Mouse (Mus musculus): Measurements from ENCODE around the gene Aimp2.

The Aimp2 gene

DNA sequence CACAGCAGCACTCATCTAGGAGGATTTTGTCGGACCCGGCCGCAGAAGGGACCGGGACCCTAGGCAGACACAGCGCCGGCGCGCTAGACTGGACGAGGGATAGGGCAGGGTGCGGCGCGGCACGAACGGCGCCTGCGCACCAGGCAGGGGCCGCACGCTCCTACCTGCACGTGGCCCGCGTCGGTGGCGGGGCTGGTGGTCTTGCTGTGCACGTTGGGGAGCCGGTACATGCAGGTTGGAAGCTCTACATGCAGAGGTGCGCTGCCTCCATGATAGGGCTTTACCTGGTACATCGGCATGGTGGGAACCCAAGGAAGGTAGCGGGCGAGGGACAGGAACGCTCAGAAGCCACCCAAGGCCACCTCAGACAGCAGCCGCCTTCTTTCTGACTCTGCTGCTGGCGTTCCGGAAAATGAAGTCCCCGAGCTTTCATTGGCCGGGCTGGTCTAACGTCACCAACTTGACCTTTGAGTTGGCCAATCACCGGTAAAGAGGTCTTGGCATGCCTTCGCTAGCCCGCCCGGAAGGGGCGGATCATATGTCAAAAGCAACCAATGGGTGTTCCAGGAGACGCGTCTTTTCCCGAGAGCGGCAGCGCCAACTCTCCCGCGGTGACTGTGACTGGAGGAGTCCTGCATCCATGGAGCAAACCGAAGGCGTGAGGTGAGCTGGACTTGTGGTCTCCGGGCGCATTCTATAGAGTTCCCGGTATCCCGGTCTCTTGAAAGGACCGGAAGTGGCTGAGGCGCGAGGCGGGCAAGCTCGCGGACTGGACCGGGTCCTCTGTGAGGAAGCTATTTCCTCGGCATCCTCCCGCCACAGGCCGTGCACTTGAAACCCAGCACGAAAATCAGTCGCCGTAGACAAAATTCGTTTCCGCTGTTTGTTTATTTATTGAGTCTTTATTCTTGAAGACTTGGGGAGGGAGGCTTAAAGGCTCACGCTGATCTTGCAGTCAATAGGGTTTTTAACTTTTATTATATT is at the start of gene Aimp2, which contains the start of gene Pms2:
Gene Aimp2 (minus strand): TSS at position 431 of the 984 bp plus-strand sequence.
Gene Pms2 (plus strand): TSS at position 548 of the 984 bp plus-strand sequence.
- peak; percentile 91 to 93 for DNase-seq (ENCODE audit: low spot score in 2 of 2)

DNA sequence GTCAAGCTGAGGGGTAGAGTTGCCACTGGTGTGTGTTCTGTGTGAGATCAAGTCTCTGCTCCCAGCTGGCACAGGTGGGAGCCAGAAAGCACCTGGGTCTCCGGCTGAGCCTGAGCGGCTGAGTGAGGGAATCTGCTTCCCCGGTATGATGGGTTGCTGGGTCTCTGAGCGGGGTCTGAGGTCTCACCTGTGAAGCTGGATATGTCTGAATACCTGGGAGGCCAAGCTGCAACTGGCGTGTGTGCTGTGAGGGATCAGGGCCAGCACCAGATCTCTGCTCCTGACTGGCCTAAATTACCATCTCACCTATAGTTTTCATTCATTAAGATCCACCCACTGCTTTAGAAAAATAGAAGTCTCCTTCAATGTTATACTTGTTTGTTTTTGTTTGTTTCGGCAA is 47.5 kb upstream of the Aimp2 start:
- no peak for DNase-seq (ENCODE audit: low spot score in 2 of 2)

DNA sequence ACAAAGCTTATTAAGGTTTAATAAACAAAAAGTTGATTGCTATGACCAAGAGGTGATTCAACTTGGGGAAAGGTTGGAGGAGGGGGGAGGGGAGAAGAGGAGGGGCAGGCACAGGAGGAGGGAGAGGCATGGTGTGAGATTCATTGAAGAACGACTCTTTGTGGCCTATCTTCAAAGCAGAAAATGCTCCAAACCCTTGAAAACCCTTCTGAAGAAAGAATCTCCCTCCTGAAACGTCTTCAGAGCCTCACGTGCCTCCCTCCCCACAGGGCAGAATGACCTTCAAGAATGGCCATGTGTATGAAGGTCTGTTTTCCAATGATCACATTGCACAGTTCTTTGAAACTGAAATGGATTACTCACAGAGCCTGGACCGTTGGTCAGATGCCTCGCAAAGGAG is 40.4 kb upstream of the Aimp2 start:
- no peak for DNase-seq (ENCODE audit: low spot score in 2 of 2)

DNA sequence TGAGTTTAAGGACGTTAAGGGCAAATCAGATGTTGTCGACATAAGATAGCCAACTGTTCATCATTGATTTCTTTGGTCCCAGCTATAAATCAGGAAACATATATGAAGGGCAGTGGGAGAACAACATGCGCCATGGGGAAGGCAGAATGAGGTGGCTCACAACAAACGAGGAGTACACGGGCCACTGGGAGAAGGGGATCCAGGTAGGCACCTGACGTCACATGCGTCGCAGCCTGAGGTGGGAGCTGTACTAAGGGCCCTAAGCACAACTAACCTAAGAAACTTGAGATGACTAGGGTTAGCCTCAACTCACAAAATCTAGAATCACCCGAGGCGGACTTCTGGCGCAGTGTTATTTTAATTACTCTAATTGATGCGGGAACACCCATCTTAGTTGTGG is 38.7 kb upstream of the Aimp2 start:
- DNase-seq (ENCODE audit: low spot score in 2 of 2) = no peak

DNA sequence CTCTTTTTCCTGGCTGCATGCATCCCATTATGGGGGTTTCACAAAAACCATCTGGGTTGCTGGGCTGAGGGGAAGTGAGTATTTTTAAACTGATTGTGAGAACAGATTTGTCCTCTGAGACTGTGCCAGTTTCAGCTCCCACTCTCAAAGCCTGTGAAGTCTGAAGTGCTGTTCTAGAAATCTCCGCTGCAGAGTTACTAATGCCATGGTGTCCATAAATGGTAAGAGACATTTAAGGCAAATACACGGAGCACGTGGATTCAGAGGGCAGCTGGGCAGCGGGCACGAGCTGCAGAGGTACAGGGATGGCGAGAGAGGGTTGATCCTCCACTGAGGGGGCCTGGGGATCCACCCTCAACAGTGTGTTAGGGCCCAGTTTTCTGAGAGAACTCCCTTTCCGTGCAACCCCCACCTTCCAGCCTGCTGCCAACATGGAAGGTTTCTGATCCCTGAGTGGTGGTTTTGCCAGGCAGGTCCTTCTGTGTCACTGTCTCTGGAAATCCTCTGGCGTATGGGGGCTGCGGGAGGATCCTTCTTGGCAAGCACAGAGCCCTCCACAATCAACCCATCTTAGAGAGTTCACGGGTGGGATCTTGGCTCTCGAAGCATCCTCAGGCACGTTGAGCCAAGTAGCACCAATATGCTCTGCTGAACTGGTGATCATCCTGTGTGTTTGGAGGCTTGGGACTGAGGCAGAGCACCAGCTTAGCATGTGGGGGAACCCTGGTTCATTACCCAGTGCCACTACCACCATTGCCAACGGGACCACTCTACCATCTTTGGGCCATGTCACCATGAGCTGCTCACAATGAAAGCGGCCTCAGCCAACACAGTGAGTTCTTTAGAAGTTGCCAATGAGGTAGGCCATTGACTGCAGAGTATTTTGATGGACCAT is 33.8 kb upstream of the Aimp2 start:
- no peak for DNase-seq (ENCODE audit: low spot score in 2 of 2)

DNA sequence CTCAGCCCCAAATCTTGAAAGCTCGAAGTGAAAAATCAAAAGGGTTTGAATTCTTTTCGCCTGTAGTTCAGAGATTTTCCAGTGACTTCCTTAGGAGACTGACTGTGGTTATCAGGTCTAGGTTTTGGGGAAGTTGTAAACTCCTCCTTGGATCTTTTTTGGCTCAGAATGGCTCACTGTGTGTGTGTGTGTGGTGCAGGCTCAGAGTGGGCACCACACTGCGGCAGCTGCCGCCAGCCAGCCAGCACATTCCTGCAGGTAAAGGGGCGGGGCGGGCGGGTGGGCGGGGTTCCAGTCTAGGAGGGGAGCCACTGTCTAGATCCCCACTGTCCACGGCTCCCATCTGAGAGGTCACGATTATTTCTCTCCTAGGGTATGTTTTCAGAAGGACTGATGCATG is 31.9 kb upstream of the Aimp2 start:
- DNase-seq (ENCODE audit: low spot score in 2 of 2) = no peak

DNA sequence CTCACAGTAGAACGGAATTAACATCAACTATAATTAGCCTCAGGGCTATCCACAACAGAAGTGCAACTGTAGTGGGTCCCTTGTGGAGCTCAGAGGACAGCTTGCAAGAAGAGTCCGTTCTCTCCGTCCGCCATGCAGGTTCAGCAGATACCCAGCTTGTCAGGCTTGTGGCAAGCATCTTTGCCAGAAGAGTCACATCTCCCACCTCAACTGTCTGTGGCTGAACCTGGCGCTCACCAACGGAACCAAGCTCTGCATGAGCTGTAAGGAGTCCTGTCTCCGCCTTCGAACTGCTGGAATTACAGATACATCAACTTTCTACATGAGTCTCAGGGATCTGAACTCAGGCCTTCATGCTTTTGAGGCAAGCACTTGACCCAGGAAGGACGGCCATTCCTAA is 26.5 kb upstream of the Aimp2 start:
- DNase-seq (ENCODE audit: low spot score in 2 of 2) = no peak

DNA sequence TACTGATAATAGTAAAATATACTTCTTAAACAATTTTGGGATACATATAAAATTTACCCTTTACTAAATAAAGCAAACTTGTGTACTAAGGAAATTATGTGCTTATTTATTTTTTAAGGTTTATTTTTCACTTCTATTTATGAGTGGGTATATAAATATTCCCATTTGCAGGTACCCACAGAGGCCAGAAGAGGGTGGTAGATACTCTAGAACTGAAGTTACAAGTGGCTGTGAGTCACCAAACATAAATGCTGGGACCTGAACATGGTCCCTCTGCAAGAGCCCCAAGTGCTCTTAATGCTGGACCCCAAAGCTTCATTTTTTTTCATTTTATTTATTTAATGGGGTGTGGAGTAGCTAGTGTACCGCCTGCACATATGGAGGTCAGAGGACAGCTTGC is 24.2 kb upstream of the Aimp2 start:
- no peak for DNase-seq (ENCODE audit: low spot score in 2 of 2)

DNA sequence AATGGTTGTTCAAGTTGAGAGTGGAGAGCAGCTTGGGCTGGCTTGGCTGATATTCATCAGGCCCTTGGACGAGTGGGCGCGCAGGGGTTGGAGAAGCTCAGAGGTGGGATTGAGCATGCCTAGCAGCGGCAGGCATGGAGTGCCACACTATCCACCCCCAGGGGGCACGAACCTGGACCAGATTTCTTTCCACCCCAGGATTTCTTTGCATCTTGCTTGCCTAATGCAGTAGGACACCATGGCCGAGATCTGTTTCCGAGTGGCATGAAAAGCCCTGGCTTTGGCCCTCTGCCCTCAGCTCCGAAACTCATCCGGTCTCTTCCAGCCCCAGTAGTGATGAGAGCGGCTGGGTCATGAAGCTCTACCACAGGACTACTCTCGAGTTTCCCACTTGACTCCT is 23.8 kb upstream of the Aimp2 start:
- no peak for DNase-seq (ENCODE audit: low spot score in 2 of 2)

DNA sequence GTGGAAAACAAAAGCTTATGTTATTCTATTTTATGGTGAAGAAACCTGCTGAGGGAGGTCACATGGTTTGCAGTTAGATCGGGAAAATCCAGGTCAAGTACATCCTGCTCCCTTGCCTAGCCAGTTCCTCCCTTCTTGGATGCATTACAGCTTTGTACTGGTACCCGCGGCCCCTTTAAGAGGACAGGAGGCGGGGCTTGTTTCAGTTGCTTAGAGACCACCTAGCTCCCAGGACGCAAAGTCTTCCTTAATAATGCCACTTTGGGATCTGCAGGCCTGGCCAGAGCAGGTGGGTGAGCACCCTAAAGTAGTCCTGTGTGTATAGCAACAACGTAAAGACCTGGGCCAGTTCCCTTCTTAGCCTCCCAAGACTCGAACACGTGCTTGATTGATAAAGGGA is 23.2 kb upstream of the Aimp2 start, which contains the start of gene Rsph10b:
Gene Rsph10b (plus strand): TSS at position 205 of the 400 bp plus-strand sequence.
- DNase-seq (ENCODE audit: low spot score in 2 of 2) = no peak

DNA sequence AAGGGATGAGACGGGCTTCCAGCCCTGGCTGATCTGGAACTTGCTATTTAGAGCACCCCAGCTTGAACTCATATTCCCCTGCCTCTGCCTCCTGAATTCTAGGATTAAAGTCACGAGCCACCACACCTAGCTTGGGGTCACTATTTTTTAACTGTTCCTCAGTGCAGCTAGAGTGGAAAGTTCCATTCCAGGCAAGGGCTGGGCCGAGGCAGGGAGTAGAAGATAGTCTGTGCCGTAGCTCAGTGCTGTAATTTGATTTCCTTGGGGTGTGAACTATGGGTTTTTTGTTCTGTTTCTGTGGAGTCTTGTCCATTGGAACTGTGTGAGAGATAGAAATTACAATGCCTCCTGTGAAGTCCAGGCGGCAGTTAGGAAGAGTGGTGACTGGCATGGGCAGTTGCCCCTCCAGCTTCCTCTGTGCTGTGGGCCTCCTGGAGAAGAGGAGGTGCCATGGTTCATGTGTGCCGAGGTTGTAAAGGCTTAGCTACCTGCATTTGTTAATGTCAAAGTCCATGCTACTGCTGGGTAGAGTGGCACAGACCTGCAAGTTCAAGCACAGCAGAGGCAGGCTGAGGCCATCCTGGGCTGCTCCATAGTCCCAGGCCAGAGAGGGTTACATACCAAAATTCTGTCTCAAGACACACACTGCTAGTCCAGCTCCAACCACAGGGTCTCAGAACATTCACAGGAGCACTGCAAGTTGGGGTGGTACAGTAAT is 22.4 kb upstream of the Aimp2 start:
- DNase-seq (ENCODE audit: low spot score in 2 of 2) = no peak

DNA sequence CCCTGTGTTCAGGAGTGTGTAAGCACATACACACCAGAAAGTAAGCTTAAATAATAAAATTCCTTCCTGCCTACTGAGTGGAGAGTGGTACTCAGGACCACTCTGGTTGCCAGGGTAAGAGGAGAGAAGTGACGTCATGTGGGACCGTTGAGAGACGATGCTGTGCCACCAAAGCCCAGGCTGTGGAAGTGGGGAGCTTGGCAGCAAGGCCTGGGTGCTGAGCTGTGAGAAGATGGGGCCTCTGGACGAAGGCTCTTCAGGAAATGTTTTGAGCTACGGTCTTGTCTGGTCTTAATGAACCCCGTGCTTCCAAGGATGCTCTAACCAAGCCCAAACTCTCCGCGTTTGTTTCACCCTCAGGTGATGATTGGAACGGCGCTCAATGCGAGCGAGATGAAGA is 21.0 kb upstream of the Aimp2 start:
- DNase-seq (ENCODE audit: low spot score in 2 of 2) = no peak

DNA sequence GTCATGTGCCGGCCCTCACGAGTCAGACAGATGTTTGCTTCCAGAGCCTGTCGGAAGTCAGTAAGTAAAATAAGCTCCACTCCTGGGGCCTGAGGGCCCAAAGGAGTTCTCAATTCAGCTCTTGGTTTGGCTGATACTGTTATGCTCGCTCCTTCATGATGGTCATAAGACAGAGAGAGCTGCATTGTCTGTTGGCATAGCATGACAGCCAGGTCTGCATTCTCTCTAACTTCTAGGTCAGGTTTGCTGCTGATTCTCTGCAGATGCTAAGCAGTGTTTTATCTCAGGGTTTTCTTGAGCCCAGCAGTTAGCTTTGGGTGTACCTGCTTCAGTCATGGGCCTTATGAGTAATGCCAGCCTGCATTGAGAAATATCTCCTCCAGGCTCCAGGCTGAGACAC is 19.6 kb upstream of the Aimp2 start:
- no peak for DNase-seq (ENCODE audit: low spot score in 2 of 2)

DNA sequence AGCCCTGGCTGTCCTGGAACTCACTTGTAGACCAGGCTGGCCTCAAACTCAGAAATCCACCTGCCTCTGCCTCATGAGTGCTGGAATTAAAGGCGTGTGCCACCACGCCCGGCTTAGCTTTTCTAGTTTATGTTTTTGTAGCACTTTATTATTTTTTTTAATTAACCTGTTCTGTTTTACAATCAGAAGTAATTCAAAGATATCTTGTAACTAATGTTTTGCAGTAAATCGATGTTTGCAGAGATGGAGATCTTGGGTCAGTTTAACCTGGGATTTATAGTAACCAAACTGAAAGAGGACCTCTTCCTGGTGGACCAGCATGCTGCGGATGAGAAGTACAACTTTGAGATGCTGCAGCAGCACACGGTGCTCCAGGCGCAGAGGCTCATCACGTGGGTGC is 18.2 kb upstream of the Aimp2 start, which contains the start of gene Gm42421:
Gene Gm42421 (plus strand): TSS at position 301 of the 400 bp plus-strand sequence.
- no peak for DNase-seq (ENCODE audit: low spot score in 2 of 2)

DNA sequence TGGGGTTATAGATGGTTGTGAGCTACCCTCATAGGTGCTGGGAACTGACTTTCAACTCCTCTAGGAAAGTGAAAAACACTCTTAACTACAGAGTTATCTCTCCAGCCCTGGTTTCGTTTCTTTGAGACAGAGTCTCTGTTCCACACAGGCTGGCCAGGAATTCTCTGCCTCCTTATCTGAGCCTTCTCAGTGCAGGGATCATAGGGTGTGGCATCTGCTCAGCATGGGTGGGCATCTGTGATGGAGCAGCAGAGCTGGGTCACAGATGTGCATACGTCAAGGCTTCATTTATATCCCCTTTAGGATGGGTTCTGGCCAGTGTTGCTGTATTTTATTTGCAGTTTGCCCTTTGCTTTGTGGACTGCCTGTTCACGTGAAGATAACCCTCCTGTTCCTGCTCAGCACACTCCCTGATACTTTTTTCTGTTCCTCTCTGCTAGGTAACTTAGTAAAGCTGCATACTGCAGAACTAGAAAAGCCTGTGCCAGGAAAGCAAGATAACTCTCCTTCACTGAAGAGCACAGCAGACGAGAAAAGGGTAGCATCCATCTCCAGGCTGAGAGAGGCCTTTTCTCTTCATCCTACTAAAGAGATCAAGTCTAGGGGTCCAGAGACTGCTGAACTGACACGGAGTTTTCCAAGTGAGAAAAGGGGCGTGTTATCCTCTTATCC is 15.3 kb upstream of the Aimp2 start:
- DNase-seq (ENCODE audit: low spot score in 2 of 2) = no peak

DNA sequence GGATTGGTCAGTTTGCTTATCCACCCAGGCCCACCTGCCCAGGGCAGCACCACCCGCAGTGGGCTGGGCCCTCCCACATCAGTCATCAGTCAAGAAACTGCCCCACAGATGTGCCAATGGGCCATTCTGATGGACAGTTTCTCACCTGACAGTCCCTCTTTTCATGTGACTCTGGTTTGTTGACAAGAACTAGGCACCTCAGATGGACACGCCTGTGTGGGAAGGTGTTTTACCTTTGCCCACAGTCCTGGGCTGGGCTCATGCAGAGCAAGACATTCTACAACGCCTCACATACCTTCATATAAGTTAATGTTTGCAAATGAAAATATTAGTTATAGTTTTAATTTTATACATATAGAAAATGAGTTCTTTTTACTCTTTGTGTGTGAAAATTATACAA is 8.5 kb upstream of the Aimp2 start:
- DNase-seq (ENCODE audit: low spot score in 2 of 2) = no peak

DNA sequence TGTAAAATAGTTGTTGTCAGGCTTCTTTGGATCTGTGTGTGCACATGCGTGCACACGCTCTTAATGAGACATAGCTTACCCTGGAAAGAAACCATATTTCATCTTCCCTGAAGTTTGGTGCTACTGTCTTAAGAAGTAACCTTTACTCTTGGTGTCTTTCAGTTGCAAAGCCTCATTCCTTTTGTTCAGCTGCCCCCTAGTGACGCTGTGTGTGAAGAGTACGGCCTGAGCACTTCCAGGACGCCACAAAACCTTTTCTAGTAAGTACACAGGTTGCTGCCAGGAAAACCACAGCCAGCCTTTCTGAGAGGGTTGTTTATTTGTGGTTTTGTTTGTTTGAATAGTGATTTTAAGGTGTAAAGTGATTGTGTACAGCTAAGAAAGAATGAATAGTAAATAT is 7.8 kb upstream of the Aimp2 start:
- no peak for DNase-seq (ENCODE audit: low spot score in 2 of 2)

DNA sequence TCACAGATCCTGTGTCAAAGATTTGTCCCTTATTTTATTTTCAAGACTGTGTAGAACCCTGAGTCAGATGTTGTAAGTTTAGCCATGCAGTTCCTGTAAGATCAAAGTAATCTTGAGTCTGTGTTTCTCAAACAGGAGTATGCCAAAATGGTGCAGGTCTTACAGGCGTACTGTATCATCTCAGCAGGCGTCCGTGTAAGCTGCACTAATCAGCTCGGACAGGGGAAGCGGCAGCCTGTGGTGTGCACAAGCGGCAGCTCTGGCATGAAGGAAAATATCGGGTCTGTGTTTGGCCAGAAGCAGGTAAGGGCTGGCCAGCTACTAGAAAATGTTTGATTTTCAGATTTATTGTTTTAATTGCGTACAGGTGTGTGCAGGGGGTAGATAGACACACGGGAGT is 6.6 kb upstream of the Aimp2 start:
- DNase-seq (ENCODE audit: low spot score in 2 of 2) = no peak

DNA sequence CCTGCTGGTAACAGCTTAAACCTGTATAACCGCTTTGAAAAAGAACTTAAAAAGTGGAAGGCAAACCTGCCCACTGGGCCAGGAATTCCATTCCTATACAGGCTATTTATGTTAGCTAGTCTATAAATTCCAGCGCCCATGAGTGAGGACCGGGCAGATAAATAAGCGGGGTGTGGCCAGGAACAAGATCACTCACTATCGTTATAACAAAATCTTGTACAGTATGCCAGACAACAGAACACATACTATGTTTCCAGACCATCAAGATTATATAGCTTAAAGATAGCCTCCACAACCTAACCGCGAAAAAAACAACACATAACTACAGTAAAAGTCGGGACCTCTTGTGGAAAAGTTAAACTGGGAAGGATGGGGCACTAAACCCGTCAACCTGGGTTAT is 721 bp downstream of the Aimp2 start:
- DNase-seq (ENCODE audit: low spot score in 2 of 2) = no peak

DNA sequence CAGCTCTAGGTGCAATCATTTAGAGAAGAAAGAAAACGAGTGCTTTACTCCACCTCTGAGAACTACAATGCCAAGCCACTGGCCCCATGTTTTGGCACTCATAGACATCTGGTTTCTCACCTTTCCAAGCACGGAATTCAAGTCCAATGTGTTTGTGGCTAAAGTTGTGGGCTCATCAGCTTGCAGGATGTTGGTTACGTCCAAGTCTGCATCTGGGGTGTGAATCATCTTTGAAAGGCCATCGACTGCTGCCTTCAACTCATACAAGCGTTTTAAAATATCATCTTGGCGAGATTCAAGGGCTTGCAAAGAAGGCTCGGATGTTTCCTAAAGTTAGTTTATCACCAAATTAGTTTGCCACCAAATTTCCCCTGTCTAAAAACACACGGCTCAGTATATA is 3.2 kb downstream of the Aimp2 start:
- no peak for DNase-seq (ENCODE audit: low spot score in 2 of 2)

DNA sequence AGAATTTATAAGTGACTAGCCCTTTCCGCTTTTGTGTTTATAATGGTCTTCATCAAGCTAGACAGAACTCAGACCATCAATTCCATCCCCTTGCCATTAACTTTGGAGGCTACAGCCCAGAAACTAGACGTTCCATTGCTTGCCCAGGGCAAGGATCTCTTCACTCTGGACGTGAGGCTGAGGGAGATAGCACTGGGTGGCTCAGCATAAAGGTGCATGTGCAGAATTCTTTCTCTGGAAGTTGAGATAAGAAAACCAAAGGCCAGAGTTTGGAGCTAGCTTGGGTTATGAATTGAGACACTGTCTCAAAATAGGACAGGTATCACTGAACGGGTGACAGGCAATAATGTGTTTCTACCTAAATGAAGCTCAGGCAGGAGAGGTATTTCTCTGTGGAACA is 5.8 kb downstream of the Aimp2 start:
- DNase-seq (ENCODE audit: low spot score in 2 of 2) = no peak
